Mouse (Mus musculus) cortical plate, adult 2 months (tissue): Measurements from ENCODE around the gene Il1rap.

ENCODE experiments used
- CTCF ChIP-seq: fragments of 200-500 bp; IDR thresholded peaks from 2 replicates; pipeline ENCODE4 v1.5.1; 2011; ENCODE audit warnings: mild to moderate bottlenecking, control low read depth, low read length; ENCODE audit not compliant: insufficient read depth; ENCODE audit errors: extremely low read depth
- POLR2A ChIP-seq: fragments of 200-500 bp; IDR thresholded peaks from 2 replicates; pipeline ENCODE4 v1.6.1; 2011; ENCODE audit warnings: mild to moderate bottlenecking, low read length, control low read depth; ENCODE audit not compliant: insufficient read depth; ENCODE audit errors: extremely low read depth

- no peak for TF ChIP-seq CTCF
- TF ChIP-seq POLR2A = peak; percentile 32; the same call in 1 of the 2 replicates
Measured at GRCm38 (mm10) chr16:26581913-26582376, 441 bp downstream of the Il1rap start.
